Mouse (Mus musculus) embryonic fibroblast, embryonic 13.5 days (primary cell): ENCODE data around the gene Pnldc1. TPM values are rescaled to one million over a fixed set of nuclear protein-coding genes. Genes with fewer than 3 reads are reported as not detected.

Experiments
- H3K27ac ChIP-seq: 2 replicates; pipeline ENCODE4 v1.5.1; 2012; ENCODE audit warnings: low read length, control low read depth, inconsistent platforms; ENCODE audit not compliant: insufficient read depth
- H3K4me1 ChIP-seq: 2 replicates; pipeline ENCODE4 v1.6.1; 2011; ENCODE audit warnings: low read length; ENCODE audit not compliant: control insufficient read depth, insufficient read depth
- H3K4me3 ChIP-seq: 2 replicates; pipeline ENCODE4 v1.5.1; 2011; ENCODE audit warnings: mild to moderate bottlenecking, control low read depth, low read length; ENCODE audit not compliant: insufficient read depth
- CTCF ChIP-seq: IDR thresholded peaks from 2 replicates; pipeline ENCODE4 v1.5.1; 2011; ENCODE audit warnings: mild to moderate bottlenecking, control low read depth, low read length, moderate library complexity, borderline replicate concordance; ENCODE audit not compliant: insufficient read depth
- POLR2A ChIP-seq: IDR thresholded peaks from 2 replicates; pipeline ENCODE4 v1.6.1; 2011; ENCODE audit warnings: low read depth, mild to moderate bottlenecking, control low read depth, low read length, moderate library complexity
- polyA plus RNA-seq: library from polyadenylated mRNA; stranded (reverse); fragments of >200 nt; gene quantifications from 2 replicates; pipeline ENCODE4 v1.2.4, GENCODE M21; 2011; ENCODE audit warnings: low read depth; ENCODE audit not compliant: missing spikeins, insufficient read length

The Pnldc1 gene
- polyA plus RNA-seq, 1 experiment: 2.7 TPM

GRCm38 (mm10) chr17:12886620-12887019 is 23.4 kb downstream of the Pnldc1 start:
- no peak overlapping the region for H3K4me3 ChIP-seq
- no peak for TF ChIP-seq CTCF
- no peak for TF ChIP-seq POLR2A
- H3K27ac ChIP-seq: no peak overlapping the region
- H3K4me1 ChIP-seq: no peaks in the 10 kb centered on the region

GRCm38 (mm10) chr17:12881216-12881615 is 28.8 kb downstream of the Pnldc1 start:
- no peaks in the 10 kb centered on the region for H3K4me1 ChIP-seq
- no peak overlapping the region for H3K27ac ChIP-seq
- TF ChIP-seq POLR2A (no peak), CTCF (no peak)
- no peak overlapping the region for H3K4me3 ChIP-seq

GRCm38 (mm10) chr17:12880178-12880577 is 29.9 kb downstream of the Pnldc1 start:
- H3K27ac ChIP-seq: no peak overlapping the region
- no peak overlapping the region for H3K4me3 ChIP-seq
- H3K4me1 ChIP-seq: no peaks in the 10 kb centered on the region
- no peak for TF ChIP-seq POLR2A
- TF ChIP-seq CTCF: no peak

- no peak within 1 kb of the TSS for H3K27ac ChIP-seq
- no peaks in the 10 kb centered on the region for H3K4me1 ChIP-seq
- no peak within 1 kb of the TSS for H3K4me3 ChIP-seq
- no peak for TF ChIP-seq CTCF
- TF ChIP-seq POLR2A: no peak
Observed at GRCm38 (mm10) chr17:12875734-12876133, 34.3 kb downstream of the Pnldc1 start, which contains the start of gene Mrgprh. TSS of gene Mrgprh (plus strand) at chr17:12876034.

- H3K4me3 ChIP-seq: no peak overlapping the region
- no peak overlapping the region for H3K27ac ChIP-seq
- no peak for TF ChIP-seq POLR2A
- no peak for TF ChIP-seq CTCF
- no peaks in the 10 kb centered on the region for H3K4me1 ChIP-seq
Observed at GRCm38 (mm10) chr17:12872275-12873028, 37.6 kb downstream of the Pnldc1 start.

GRCm38 (mm10) chr17:12868640-12869039 is 41.4 kb downstream of the Pnldc1 start:
- no peak for TF ChIP-seq CTCF
- TF ChIP-seq POLR2A: no peak
- Histone ChIP-seq H3K4me1 (no peaks in the 10 kb centered on the region), H3K4me3 (no peak overlapping the region), H3K27ac (no peak overlapping the region)

GRCm38 (mm10) chr17:12868043-12868442 is 42.0 kb downstream of the Pnldc1 start, which contains the start of gene Mas1:
TSS of gene Mas1 (minus strand) at chr17:12868143.
- Histone ChIP-seq H3K4me1 (no peaks in the 10 kb centered on the region), H3K4me3 (no peak within 1 kb of the TSS), H3K27ac (no peak within 1 kb of the TSS)
- TF ChIP-seq POLR2A (no peak), CTCF (no peak)

- no peak overlapping the region for H3K4me3 ChIP-seq
- TF ChIP-seq CTCF: no peak
- no peak for TF ChIP-seq POLR2A
- no peaks in the 10 kb centered on the region for H3K4me1 ChIP-seq
- H3K27ac ChIP-seq: no peak overlapping the region
Observed at GRCm38 (mm10) chr17:12866853-12867252, 43.2 kb downstream of the Pnldc1 start.

GRCm38 (mm10) chr17:12865407-12865806 is 44.6 kb downstream of the Pnldc1 start:
- Histone ChIP-seq H3K27ac (no peak overlapping the region), H3K4me3 (no peak overlapping the region), H3K4me1 (no peaks in the 10 kb centered on the region)
- TF ChIP-seq CTCF: no peak
- no peak for TF ChIP-seq POLR2A

- Histone ChIP-seq H3K4me3 (no peak overlapping the region), H3K27ac (no peak overlapping the region), H3K4me1 (no peaks in the 10 kb centered on the region)
- no peak for TF ChIP-seq POLR2A
- no peak for TF ChIP-seq CTCF
Observed at GRCm38 (mm10) chr17:12864111-12864510, 45.9 kb downstream of the Pnldc1 start.
